Mouse (Mus musculus) layer of hippocampus, adult 8-10 months (tissue): Measurements from ENCODE around the gene Gsap. TPM values are rescaled to one million over a fixed set of nuclear protein-coding genes. Genes with fewer than 3 reads are reported as not detected.
"Not testable (repeated sequence)": the region's sequence is repeated elsewhere in the genome, so short reads cannot be mapped to it uniquely, and the experiment has no call there.

ENCODE experiments used
- DNase-seq, 2 experiments: peaks; one replicate each; pipeline ENCODE4 v3.0.0; 2022; ENCODE audit warnings: low spot score in 2 of 2
- total RNA-seq, 4 experiments: library from RNA; stranded (reverse); gene quantifications; 2 replicates each; pipeline ENCODE4 v1.2.4; 2022

Gsap gene
- 10 to 100 TPM in 3 of 4 experiments, 1 to 10 TPM in 1; 9.0 to 13.9 (median 11.2) TPM for total RNA-seq

GRCm38 (mm10) chr5:21185764-21186685 lies at the start of gene Gsap:
Gene Gsap, plus strand, starts transcription at chr5:21186255.
- peak; percentile 35 to 50 for DNase-seq

DNA sequence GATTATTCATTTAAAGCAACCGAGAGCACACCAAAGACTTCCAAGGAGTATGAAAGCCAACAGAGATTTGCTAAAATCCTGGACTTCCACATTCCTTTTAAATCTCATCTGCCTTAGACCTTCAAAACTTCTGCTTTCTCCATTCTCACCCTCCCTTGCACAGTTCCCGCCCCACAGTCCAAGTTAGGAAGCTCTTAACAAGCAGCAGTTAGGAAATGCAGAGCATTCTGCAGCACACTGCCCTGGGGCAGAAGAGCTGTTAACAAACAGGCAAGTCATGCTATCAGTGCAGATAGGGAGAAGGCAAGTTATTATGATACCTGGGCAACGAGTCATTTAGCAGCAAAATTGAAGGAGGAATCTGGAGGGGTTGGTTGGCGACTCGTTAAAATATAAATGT lies 49.5 kb upstream of the Gsap start:
- no peak for DNase-seq

GRCm38 (mm10) chr5:21139505-21139904 lies 46.5 kb upstream of the Gsap start:
- peak; percentile 82 for DNase-seq

DNA sequence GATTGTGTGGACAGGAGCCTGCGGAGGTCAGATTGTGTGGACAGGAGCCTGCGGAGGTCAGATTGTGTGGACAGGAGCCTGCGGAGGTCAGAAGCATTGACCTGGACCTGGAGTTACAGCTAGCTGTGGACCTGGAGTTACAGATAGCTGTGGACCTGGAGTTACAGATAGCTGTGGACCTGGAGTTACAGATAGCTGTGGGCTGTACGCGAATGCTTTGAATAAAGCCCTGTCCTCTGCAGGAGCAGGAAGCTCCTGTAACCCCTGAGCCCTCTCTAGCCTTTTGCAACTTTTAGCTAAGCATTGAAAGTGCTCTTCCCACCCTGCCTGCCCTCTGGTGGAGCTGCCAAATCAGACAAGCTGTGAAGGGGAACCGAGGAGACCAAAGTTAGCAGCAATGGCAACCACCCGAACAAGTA lies 44.9 kb upstream of the Gsap start:
- not testable (repeated sequence) for DNase-seq

DNA sequence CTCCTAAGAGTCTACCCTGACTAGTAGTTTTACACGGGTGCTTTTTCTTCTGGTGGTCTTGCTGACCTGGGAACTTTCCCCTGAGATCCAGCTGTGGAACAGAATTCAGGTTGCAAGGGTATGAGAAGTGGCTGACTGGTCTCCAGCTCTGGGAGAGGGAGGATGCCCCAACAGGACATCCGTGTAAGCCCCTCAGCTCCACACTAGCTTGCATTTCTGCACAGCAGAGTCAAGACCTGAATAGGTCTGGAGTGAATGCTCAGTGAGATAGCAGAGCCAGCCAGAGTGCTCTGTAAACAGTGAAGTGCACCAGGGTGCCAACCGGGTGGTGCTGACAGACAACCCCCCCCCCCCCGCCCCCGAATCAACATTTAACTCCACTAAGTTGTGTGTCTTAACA lies 44.4 kb upstream of the Gsap start:
- no peak for DNase-seq

- DNase-seq: no peak
These were observed 43.0 kb upstream of the Gsap start for GRCm38 (mm10) chr5:21143032-21143431.

DNA sequence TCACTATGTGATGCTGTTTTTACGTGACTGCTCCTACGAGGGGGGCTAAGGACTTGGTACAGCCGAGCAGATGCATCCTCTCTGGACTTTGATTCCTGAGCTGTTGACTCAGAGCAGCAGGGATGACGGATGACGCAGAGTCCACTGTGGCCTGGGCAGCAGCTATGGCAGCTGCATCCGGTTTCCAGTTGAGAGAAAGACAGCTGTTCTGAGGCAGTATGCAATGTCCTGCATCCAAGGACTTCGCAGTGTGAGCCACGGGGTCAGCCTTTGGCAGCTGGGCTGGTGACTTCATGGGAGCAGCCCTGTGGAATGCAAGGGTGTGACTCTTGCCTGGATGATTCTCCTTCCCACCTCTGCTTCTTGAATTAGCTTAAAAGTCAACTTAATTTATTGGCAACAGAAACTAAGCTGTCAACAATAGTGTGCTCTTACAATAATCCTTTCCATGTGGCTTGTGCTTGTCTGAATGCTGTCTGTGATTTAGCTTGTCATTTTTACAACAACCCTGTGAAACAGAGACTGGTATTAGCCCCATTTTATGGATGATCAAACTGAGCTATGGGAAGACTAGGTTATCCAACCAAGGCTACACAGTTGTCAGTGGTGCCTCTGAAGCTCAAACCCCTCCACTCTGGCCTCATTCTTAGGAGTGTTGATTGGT lies 41.4 kb upstream of the Gsap start:
- no peak for DNase-seq

- no peak for DNase-seq
These were observed 37.7 kb upstream of the Gsap start for GRCm38 (mm10) chr5:21148358-21148757.

DNA sequence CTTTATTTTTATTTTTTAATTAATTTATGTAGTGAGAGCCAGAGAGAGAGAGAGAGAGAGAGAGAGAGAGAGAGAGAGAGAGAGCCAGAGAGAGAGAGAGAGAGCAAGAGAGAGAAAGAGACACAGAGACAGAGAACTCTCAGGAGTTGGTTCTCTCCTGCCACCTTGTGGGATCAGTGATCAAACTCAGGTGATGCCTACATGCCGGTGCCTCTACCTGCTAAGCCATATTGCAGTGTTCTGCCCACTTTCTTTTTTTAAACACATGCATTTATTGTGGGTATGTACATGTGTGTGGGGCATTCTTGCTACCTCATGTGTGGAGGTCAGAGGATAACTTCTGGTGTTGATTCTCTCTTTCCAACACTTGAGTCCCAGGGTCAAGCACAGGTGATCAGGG lies 32.4 kb upstream of the Gsap start:
- DNase-seq: no peak

GRCm38 (mm10) chr5:21156770-21157169 lies 29.3 kb upstream of the Gsap start:
- DNase-seq: no peak

DNA sequence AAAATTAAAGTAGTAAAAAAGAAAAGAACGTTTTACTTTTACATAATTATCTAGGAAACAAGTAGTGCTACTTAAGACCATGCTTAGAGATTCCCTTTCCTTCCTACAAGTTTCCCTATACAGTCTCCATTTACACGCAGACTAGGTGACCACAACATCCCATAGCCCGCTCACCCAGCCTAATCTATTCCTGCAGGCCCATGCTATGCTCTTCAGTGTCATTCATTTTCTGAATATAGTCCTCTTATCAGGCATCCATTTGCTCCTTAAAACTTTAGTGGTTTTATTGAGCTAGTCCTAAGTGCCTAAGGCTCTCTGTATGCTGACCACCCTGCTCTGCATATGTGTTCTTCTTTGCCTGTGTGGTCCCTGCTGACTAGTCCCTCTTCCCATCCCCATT lies 26.5 kb upstream of the Gsap start:
- no peak for DNase-seq

DNA sequence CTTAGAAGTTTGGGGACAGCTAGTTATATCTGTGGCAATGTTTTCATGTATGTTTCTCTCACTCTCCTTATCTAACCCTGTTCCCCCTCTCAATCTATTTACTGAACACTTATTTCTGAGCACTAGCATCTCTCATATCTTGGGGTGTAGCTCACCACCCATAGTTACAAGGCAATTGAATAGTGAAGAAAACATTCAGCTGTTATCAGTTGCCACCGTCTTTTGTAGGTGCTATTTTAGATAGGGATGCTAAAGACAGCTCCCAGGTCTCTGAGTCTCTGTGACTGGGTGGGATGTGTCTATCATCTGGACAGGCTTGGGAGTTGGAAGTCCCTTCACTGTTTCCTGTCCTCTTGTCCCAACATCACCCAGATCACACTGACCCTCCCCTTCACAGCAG lies 25.3 kb upstream of the Gsap start:
- DNase-seq: no peak

DNA sequence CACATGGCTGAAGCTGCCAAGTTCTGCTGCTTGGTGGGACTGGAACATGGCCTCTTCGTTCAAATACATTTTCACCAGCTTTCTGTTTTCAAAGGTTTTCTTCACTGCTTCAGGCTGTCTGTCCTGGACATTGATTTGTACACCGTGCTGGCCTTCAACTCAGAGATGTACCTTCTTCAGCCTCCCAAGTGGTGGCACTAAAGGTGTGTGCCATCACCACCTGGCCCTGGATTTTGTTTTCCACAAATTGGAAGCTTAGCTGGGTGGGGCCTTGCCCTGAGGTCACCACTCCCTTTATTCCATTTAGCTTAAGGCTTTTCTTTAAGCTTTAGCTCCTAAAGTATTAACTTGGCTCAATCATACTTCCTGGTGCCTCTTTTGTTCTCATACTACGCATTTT lies 22.6 kb upstream of the Gsap start:
- DNase-seq: no peak

GRCm38 (mm10) chr5:21168689-21169345 lies 17.2 kb upstream of the Gsap start:
- DNase-seq: peak; percentile 47 to 63

DNA sequence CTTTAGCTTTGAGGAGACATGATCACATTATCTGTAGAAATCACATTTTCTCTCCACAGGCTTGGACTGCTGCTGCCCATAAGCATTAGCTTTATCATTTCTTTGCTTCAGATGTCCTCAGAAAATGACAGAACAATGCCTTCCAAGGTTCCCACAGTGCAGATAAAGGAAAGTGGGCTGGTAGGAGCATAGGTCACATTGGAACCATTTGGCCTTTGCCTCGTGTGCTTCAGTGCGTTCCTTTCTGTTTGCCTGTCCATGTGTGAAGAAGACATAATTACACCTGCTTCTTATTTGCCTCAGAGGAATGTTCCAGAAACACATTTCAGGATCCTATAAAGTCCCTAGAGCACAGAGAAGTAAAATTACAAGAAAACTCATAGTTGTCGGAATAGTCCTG lies 16.7 kb upstream of the Gsap start:
- DNase-seq: no peak

GRCm38 (mm10) chr5:21169877-21170276 lies 16.2 kb upstream of the Gsap start:
- no peak for DNase-seq

DNA sequence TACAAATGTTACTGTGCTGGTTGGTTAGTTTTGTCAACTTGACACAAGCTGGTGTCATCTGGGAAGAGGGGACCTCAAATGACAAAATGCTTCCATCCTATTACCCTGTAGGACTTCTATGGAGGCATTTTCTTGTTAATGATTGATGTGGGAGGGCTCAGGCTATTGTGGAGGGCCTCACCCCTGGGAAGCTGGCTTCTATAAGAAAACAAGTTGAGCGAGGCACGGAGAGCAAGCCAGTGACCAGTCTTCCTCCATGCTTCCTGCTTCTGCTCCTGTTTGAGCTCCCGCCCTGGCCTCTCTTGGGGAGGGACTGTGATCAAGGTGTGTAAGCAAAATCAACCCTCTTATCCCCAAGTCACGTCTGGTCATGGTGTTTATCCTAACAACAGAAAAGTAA lies 15.6 kb upstream of the Gsap start:
- no peak for DNase-seq

- DNase-seq: no peak
These were observed 15.2 kb upstream of the Gsap start for GRCm38 (mm10) chr5:21170898-21171297.

DNA sequence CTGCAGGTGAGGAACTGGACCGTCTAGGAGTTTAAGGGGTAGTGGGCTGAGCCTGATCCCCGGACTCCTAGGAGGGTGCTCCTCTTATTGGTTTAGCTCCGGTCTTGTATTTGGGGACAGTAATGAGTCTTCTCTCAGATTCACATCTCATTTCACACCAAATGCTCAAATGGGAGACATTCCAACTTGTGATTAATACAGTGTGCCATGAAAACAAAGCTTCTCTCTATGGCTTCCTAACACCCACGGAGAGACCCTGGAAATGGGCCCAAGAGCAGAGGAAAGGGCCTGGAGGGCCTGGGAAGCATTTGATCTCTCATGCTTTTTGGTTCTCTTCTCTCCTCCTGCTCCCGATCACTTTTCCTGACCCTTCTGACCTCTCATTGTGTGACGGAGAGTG lies 14.7 kb upstream of the Gsap start:
- peak; percentile 20 to 33 for DNase-seq

GRCm38 (mm10) chr5:21172316-21172715 lies 13.7 kb upstream of the Gsap start:
- peak in 1 of 2 experiments; percentile 21 for DNase-seq

GRCm38 (mm10) chr5:21175132-21176112 lies 10.6 kb upstream of the Gsap start:
- DNase-seq: peak; percentile 22 to 32
